Mouse (Mus musculus): Measurements from ENCODE around the gene 2610528A11Rik. TPM values are rescaled to one million over a fixed set of nuclear protein-coding genes. Genes with fewer than 3 reads are reported as not detected.
A peak's percentile ranks its signal among the peaks of the same experiment; 100 is the strongest.

Gene 2610528A11Rik
- polyA plus RNA-seq, 1 experiment: 3.6 TPM

- WGBS: 9% methylated on average over 9 of the region's 9 CpGs
Measured at GRCm38 (mm10) chr14:37109975-37110374, 3.8 kb downstream of the 2610528A11Rik start.

GRCm38 (mm10) chr14:37109460-37109859 lies 4.4 kb downstream of the 2610528A11Rik start:
- Histone ChIP-seq H3K36me3 (ENCODE audit: control insufficient read depth, insufficient read depth, low read length) (no peaks in the 10 kb centered on the region), H3K27ac (ENCODE audit: insufficient read depth, low read depth, low read length) (no peak overlapping the region), H3K27me3 (ENCODE audit: control insufficient read depth, insufficient read depth, low read length) (no peaks in the 10 kb centered on the region), H3K4me1 (ENCODE audit: control insufficient read depth, insufficient read depth, insufficient read length, low read length) (no peaks in the 10 kb centered on the region), H3K4me3 (ENCODE audit: low read depth, low read length) (no peak overlapping the region)
- WGBS: 28% methylated on average over 8 of the region's 8 CpGs
- no peak for TF ChIP-seq POLR2A (IDR thresholded peaks at IDR 0.05; ENCODE audit: low read depth, low read length)
- no peak for TF ChIP-seq CTCF (IDR thresholded peaks at IDR 0.05; ENCODE audit: extremely low read depth, insufficient read length, insufficient replicate concordance, low read depth, low read length)

More at GRCm38 (mm10) chr14:37109975-37110374, 3.8 kb downstream of the 2610528A11Rik start:
- Histone ChIP-seq H3K4me1 (ENCODE audit: control insufficient read depth, insufficient read depth, insufficient read length, low read length) (no peaks in the 10 kb centered on the region), H3K27me3 (ENCODE audit: control insufficient read depth, insufficient read depth, low read length) (no peaks in the 10 kb centered on the region), H3K4me3 (ENCODE audit: low read depth, low read length) (0 out of 2 replicates have a peak overlapping the region, but pooled peaks have one; percentile 3), H3K27ac (ENCODE audit: insufficient read depth, low read depth, low read length) (no peak overlapping the region), H3K36me3 (ENCODE audit: control insufficient read depth, insufficient read depth, low read length) (no peaks in the 10 kb centered on the region)
- TF ChIP-seq CTCF (IDR thresholded peaks at IDR 0.05; ENCODE audit: extremely low read depth, insufficient read length, insufficient replicate concordance, low read depth, low read length): no peak
- no peak for TF ChIP-seq POLR2A (IDR thresholded peaks at IDR 0.05; ENCODE audit: low read depth, low read length)

GRCm38 (mm10) chr14:37105846-37106245 lies 8.0 kb downstream of the 2610528A11Rik start:
- TF ChIP-seq POLR2A (IDR thresholded peaks at IDR 0.05; ENCODE audit: low read depth, low read length) (no peak), CTCF (IDR thresholded peaks at IDR 0.05; ENCODE audit: extremely low read depth, insufficient read length, insufficient replicate concordance, low read depth, low read length) (no peak)
- H3K4me1 ChIP-seq (ENCODE audit: control insufficient read depth, insufficient read depth, insufficient read length, low read length): no peaks in the 10 kb centered on the region
- no peaks in the 10 kb centered on the region for H3K27me3 ChIP-seq (ENCODE audit: control insufficient read depth, insufficient read depth, low read length)
- H3K36me3 ChIP-seq (ENCODE audit: control insufficient read depth, insufficient read depth, low read length): no peaks in the 10 kb centered on the region
- no peak overlapping the region for H3K27ac ChIP-seq (ENCODE audit: insufficient read depth, low read depth, low read length)
- H3K4me3 ChIP-seq (ENCODE audit: low read depth, low read length): no peak overlapping the region
- WGBS: 47% methylated on average over 7 of the region's 7 CpGs

GRCm38 (mm10) chr14:37104747-37105146 lies 9.1 kb downstream of the 2610528A11Rik start:
- no peak overlapping the region for H3K4me3 ChIP-seq (ENCODE audit: low read depth, low read length)
- no peaks in the 10 kb centered on the region for H3K27me3 ChIP-seq (ENCODE audit: control insufficient read depth, insufficient read depth, low read length)
- TF ChIP-seq CTCF (IDR thresholded peaks at IDR 0.05; ENCODE audit: extremely low read depth, insufficient read length, insufficient replicate concordance, low read depth, low read length) (no peak), POLR2A (IDR thresholded peaks at IDR 0.05; ENCODE audit: low read depth, low read length) (no peak)
- H3K27ac ChIP-seq (ENCODE audit: insufficient read depth, low read depth, low read length): no peak overlapping the region
- H3K4me1 ChIP-seq (ENCODE audit: control insufficient read depth, insufficient read depth, insufficient read length, low read length): no peaks in the 10 kb centered on the region
- WGBS: 37% methylated on average over 5 of the region's 5 CpGs
- no peaks in the 10 kb centered on the region for H3K36me3 ChIP-seq (ENCODE audit: control insufficient read depth, insufficient read depth, low read length)

GRCm38 (mm10) chr14:37102484-37102883 lies 11.3 kb downstream of the 2610528A11Rik start:
- TF ChIP-seq POLR2A (IDR thresholded peaks at IDR 0.05; ENCODE audit: low read depth, low read length) (no peak), CTCF (IDR thresholded peaks at IDR 0.05; ENCODE audit: extremely low read depth, insufficient read length, insufficient replicate concordance, low read depth, low read length) (no peak)
- 65% methylated on average over 3 of the region's 3 CpGs for WGBS
- Histone ChIP-seq H3K36me3 (ENCODE audit: control insufficient read depth, insufficient read depth, low read length) (no peaks in the 10 kb centered on the region), H3K4me1 (ENCODE audit: control insufficient read depth, insufficient read depth, insufficient read length, low read length) (peaks cover 3% of the 10 kb centered on the region; the same call in 1 of the 2 replicates), H3K4me3 (ENCODE audit: low read depth, low read length) (no peak overlapping the region), H3K27ac (ENCODE audit: insufficient read depth, low read depth, low read length) (no peak overlapping the region), H3K27me3 (ENCODE audit: control insufficient read depth, insufficient read depth, low read length) (peaks cover 6% of the 10 kb centered on the region; the same call in 1 of the 2 replicates)

GRCm38 (mm10) chr14:37101531-37101930 lies 12.3 kb downstream of the 2610528A11Rik start:
- H3K27ac ChIP-seq (ENCODE audit: insufficient read depth, low read depth, low read length): no peak overlapping the region
- peaks cover 3% of the 10 kb centered on the region; the same call in 1 of the 2 replicates for H3K4me1 ChIP-seq (ENCODE audit: control insufficient read depth, insufficient read depth, insufficient read length, low read length)
- H3K36me3 ChIP-seq (ENCODE audit: control insufficient read depth, insufficient read depth, low read length): no peaks in the 10 kb centered on the region
- TF ChIP-seq POLR2A (IDR thresholded peaks at IDR 0.05; ENCODE audit: low read depth, low read length) (no peak), CTCF (IDR thresholded peaks at IDR 0.05; ENCODE audit: extremely low read depth, insufficient read length, insufficient replicate concordance, low read depth, low read length) (no peak)
- no peak overlapping the region for H3K4me3 ChIP-seq (ENCODE audit: low read depth, low read length)
- peaks cover 6% of the 10 kb centered on the region; the same call in 1 of the 2 replicates for H3K27me3 ChIP-seq (ENCODE audit: control insufficient read depth, insufficient read depth, low read length)
- 73% methylated on average over 5 of the region's 5 CpGs for WGBS

GRCm38 (mm10) chr14:37097956-37098530 lies 15.8 kb downstream of the 2610528A11Rik start, which contains the start of gene Cdhr1:
Gene Cdhr1, minus strand, starts transcription at chr14:37098347.
- TF ChIP-seq CTCF (IDR thresholded peaks at IDR 0.05; ENCODE audit: extremely low read depth, insufficient read length, insufficient replicate concordance, low read depth, low read length): no peak
- TF ChIP-seq POLR2A (IDR thresholded peaks at IDR 0.05; ENCODE audit: low read depth, low read length): no peak
- 2% methylated on average over 30 of the region's 30 CpGs for WGBS

More at GRCm38 (mm10) chr14:37097956-37098530, 15.8 kb downstream of the 2610528A11Rik start, which contains the start of gene Cdhr1:
- H3K27ac ChIP-seq (ENCODE audit: insufficient read depth, low read depth, low read length): no peak within 1 kb of the TSS
- H3K4me3 ChIP-seq (ENCODE audit: low read depth, low read length): 0 out of 2 replicates have a peak within 1 kb of the TSS, but pooled peaks have one; percentile 0
- peaks cover 3% of the 10 kb centered on the region; the same call in 1 of the 2 replicates for H3K4me1 ChIP-seq (ENCODE audit: control insufficient read depth, insufficient read depth, insufficient read length, low read length)
- peaks cover 6% of the 10 kb centered on the region; the same call in 1 of the 2 replicates for H3K27me3 ChIP-seq (ENCODE audit: control insufficient read depth, insufficient read depth, low read length)
- H3K36me3 ChIP-seq (ENCODE audit: control insufficient read depth, insufficient read depth, low read length): no peaks in the 10 kb centered on the region
